Mouse (Mus musculus) urinary bladder, postnatal 10 days (tissue): ENCODE results near the gene Psip1.

Experiments
- DNase-seq: peaks from one replicate; pipeline ENCODE4 v3.0.0; 2022; ENCODE audit warnings: low spot score

The Psip1 gene

DNA sequence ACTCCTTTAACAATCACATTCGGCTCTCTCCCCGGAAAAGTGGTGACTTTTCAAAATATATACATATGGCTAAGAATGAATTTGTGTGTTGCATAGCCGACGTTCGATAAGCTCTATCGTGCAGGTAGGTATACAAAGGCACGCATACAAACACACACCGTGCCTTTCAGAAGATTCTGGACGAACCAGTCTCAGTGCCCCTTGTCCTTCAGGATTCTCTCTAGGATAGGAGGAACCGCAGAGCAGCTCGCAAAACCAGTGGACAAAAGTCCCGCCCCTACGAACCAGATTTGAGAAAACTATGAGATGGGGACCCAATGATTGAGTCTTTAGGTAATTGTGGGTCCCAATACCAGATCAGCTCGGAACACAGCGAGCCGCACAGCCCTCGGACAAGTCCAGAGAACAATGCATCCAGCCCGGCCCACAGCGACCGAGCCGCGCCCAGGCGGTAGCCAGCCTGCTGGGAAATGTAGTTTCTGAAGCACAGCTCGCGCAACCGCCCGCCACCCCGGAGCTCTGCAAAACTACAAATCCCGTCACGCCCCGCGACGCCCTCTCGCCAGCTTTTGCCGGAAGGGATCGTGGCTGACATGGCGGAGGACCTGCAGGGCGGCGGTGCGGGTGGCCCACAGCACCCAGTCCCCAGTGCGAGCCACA, 69.0 kb downstream of the Psip1 start, which contains the start of gene Snapc3:
Gene Snapc3, plus strand, starts transcription at position 565 of the 660 bp plus-strand sequence.
- peak; percentile 85 for DNase-seq

DNA sequence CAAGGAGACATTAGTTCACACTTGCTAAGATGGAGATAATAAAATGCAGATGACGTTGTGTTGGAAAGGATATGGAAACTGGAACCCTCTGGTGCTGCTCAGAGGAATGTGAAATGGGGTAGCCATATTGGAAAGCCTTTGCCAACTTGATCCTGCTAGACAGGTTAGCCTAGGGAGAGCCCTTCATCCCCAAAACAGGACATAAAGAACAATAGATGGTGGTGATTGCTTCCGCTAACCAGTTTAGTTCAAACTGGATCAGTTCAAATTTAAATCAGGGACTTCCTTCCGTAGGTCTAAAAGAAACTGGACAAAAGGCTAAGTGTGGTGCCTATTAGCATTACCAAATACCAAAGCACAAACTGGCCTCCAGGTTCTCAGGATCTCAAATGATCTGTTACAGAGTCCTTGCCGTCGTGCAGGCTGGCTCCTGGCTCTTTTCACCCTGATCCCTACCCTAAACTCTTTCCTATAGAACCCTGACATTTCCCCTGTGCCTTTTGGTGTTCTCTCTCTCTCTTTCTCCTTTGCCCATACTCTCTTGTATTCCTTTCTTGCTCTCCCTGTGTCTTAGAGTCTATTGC, 71.9 kb downstream of the Psip1 start:
- no peak for DNase-seq

DNA sequence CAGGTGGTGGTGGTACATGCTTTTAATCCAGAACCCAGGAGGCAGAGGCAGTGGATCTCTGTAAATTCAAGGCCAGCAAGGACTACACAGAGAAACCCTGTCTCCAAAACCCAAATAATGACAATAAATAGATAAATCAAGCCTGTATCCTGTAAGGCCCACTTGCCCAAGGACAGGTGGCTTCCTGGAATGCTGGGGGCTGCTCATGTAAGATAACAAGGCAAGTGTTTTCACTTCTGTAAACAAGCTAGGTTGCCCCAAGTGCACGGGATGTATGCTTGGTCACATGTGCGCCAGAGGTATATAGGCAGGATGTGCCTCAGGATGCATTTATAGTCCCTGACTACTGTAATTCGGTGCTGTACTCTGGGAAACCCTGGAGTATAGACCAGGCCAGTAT, 74.2 kb downstream of the Psip1 start:
- no peak for DNase-seq

DNA sequence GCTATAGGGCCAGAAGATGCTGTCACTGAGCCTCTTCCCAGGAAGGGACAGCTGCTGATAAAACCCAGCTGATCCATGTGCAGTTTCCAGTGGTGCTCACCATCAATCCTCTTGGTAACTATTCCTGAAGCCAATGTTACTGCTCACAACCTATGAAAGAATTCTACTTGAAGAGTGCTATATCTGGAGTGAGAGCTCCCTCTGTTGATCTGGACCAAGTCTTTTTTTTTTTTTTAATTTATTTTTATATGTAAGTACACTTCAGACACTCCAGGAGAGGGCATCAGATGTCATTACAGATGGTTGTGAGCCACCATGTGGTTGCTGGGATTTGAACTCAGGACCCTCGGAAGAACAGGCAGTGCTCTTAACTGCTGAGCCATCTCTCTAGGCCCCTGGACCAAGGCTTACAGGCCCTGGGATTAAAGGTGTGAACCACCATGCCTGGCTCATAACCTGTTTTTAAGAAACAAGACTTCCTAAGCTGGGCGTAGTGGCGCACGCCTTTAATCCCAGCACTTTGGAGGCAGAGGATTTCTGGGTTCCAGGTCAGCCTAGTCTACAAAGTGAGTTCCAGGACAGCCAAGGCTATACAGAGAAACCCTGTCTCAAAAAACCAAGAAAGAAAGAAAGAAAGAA, 76.3 kb downstream of the Psip1 start:
- no peak for DNase-seq

DNA sequence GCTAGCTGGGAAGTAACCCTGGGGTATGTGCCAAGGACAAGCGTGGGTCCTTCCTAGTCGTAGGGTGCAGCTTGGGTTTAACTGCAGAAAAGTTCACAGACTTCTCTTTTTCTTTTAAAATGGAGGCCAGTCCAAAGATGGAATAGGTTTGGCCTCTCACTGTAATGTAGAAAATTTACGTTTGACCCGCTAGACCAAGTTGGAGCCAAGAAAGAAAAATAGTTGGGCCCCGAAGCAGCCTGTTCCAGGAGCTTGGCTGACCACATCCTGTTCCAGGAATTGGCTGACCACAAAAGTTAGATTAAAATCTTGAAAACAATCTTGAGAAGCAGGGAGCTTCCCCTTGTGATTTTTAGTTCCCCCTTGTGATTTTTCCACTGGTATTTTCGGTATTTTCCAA, 78.6 kb downstream of the Psip1 start:
- DNase-seq, result no peak
